Mouse (Mus musculus) thymus, adult 18-20 months (tissue): ENCODE measurements around the gene Ccdc15.

Experiments
- DNase-seq, 2 experiments: peaks; one replicate each; pipeline ENCODE4 v3.0.0; 2022; ENCODE audit warnings: mixed read lengths in 2 of 2

Ccdc15 gene

GRCm38 (mm10) chr9:37230486-37231195 is 117.6 kb downstream of the Ccdc15 start:
- peak; percentile 56 to 78 for DNase-seq

GRCm38 (mm10) chr9:37229880-37230325 is 118.3 kb downstream of the Ccdc15 start:
- DNase-seq: peak in 1 of 2 experiments; percentile 59
